Mouse (Mus musculus): ENCODE data around the gene Col4a1.

The Col4a1 gene

GRCm38 (mm10) chr8:11298531-11299316, 13.9 kb downstream of the Col4a1 start:
- DNase-seq: peak; percentile 73

GRCm38 (mm10) chr8:11297141-11297838, 15.3 kb downstream of the Col4a1 start:
- peak; percentile 67 for DNase-seq

- DNase-seq: no peak
These were observed 16.2 kb downstream of the Col4a1 start for GRCm38 (mm10) chr8:11296282-11296943.

GRCm38 (mm10) chr8:11292611-11293010, 20.0 kb downstream of the Col4a1 start:
- DNase-seq: no peak

- DNase-seq: no peak
These were observed 22.1 kb downstream of the Col4a1 start for GRCm38 (mm10) chr8:11290533-11290932.

DNA sequence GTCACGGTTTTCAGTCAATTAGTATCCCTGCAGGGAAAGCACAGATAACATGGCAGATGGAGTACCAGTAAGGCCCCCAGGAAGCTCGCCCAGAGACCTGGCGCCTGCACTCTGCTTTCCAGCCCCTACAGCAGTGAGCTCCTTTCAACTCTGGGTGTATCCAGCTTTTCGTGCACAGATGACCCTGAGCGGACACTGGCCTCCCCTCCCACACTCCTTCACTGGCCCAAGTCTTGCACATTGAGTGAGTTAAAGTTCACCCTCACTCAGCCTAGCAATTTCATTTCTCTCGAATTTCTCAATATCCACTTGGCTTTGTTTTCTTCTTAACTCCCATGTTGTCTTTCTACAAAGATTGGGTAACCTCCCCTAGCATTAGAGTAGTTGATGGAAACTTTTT, 24.3 kb downstream of the Col4a1 start:
- no peak for DNase-seq

- DNase-seq: no peak
These were observed 25.5 kb downstream of the Col4a1 start for GRCm38 (mm10) chr8:11287139-11287538.

- peak; percentile 35 for DNase-seq
These were observed 27.2 kb downstream of the Col4a1 start for GRCm38 (mm10) chr8:11285437-11285836.

- peak; percentile 58 for DNase-seq
These were observed 29.4 kb downstream of the Col4a1 start for GRCm38 (mm10) chr8:11283217-11283616.

GRCm38 (mm10) chr8:11282696-11283095, 29.9 kb downstream of the Col4a1 start:
- DNase-seq: no peak

GRCm38 (mm10) chr8:11282139-11282538, 30.5 kb downstream of the Col4a1 start:
- no peak for DNase-seq

DNA sequence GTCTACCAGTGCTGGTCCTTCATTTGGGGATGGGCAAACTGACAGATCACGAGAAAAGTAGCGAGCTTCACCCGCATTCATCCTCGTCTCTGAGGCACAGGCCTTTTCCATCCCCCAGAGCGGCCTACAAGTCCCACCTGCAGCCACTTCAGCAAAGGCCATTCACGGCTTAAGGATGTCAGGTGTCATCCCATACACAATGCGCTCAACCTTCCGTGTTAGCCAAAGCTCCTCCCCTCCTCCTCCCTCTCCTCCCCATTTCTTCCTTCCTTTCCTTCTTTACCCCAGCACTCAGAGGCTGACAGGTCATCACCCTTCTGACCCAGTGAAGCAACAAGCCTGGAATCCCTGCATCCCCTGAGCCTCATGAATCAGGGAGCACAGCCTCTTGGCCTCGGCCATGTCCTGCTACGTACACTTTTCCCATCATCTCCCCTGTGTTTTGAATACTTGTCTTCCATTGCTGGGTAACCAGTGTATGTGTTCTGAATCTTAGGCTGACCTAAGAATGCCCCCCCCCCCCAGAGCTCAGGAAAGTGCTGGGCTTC, 31.8 kb downstream of the Col4a1 start:
- DNase-seq: no peak

GRCm38 (mm10) chr8:11279296-11279826, 33.3 kb downstream of the Col4a1 start:
- peak; percentile 69 for DNase-seq

DNA sequence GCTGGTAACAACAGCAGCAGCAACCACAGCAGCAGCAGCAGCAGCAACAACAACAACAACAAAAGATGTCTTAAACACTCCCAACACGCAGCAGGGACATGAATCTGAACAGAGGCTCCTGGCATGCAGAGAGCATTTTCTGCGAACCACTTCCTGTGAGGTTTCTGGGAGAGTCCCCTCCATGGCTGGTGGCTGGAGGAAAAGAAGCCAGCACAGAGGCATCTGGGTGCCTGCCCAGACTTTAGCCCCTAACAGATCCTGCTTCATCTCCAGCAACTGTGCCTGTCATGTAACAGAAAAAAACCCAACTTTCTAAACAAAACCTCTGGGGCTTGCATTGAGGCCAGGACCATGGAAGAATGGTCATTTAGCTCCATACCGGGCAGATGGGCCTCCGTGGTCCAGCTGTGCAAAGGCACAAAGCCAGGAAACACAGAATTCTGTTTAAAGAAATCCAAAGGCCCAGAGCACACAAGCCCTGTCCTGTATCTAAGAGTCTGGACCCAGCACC, 34.5 kb downstream of the Col4a1 start:
- DNase-seq: peak; percentile 87

DNA sequence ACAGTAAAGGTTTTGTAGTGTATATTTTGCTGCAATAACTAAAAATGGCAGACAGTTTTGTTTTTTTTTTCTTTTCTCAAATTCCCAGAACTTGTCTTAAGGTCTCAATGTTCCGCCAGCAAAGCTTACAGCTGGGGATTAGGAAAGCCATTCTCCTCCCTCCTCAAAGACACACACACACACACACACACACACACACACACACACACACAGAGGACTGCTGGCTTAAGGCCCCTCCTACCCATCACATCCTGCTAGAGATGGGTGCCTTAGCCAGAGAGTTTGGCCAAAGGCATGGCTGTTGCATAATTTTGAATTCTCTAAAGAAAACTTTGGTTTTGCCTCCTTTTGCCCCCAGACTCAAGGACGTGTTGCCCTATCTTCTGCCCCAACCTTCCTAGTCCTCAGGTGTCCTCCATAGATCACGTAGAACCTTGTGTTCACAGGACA, 35.0 kb downstream of the Col4a1 start:
- DNase-seq: peak; percentile 82

DNA sequence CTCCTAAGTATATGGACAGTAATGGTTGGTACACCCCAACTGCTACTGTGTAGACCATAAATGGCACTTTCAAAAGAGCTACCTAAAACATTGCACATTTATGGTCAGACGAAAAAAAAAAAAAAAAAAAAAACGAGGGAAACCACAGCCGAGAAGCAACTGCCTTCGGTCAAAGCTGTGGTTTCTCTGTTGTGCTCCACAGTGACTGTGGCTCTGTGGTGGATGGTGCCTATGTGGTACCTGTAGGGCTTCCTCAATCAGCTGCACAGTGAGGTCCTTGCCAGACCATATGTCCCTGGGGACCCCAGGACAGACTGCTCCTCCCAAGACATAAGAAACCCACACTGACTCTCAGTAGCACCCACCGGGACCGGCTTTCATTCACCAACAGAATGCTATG, 36.3 kb downstream of the Col4a1 start:
- DNase-seq: no peak

- no peak for DNase-seq
These were observed 38.2 kb downstream of the Col4a1 start for GRCm38 (mm10) chr8:11274415-11274814.

DNA sequence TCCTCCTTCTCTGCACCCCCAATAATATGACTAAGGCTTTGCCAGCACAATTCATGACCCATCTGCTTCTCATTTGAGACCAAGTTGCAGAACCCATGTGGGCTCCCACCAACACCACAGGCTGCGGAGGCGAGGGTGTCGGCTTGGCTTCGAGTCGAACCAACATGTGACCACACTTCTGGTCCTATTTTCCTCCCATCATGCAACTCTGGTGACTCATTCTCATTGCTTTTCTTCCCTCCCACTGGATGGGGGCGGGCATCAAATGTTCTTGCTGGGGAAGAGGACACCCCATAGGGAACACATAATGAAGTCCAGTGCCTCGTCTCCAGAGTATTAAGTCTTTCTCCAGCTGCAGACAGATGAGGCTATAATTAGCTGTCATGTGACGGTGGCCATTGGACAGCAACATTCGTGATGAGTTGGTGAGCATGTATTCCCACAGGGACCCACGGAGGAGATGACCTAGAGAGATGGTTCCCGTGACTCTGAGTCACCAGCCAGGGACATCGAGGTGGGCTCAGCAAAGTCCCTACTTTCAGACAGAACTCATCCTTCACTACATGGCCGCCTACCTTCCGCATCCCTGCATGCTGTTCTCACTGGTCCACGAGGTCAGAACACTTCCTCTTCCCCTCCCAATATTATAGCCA, 39.0 kb downstream of the Col4a1 start:
- DNase-seq: peak; percentile 84

GRCm38 (mm10) chr8:11272205-11272604, 40.4 kb downstream of the Col4a1 start:
- DNase-seq: peak; percentile 41

DNA sequence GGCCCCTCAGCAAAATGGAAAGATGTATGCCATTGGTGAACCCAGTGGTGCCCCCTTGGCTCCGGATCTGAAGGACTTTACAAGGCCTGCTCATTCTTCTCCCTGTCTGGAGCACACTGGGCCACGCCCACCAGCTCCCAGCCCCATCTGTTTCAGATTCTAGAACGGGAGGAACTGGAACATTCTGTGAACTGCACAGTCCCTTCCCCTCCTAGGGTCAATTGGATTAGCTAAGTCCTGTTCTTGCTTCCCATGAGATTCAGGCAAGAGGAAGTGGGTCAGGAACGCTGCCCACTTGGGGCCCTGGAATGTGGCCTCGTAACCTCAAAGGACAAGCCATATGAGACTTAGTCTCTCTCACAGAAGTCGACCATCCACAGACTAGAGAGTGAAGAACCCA, 41.8 kb downstream of the Col4a1 start:
- DNase-seq: peak; percentile 81

GRCm38 (mm10) chr8:11268753-11269152, 43.9 kb downstream of the Col4a1 start:
- no peak for DNase-seq

DNA sequence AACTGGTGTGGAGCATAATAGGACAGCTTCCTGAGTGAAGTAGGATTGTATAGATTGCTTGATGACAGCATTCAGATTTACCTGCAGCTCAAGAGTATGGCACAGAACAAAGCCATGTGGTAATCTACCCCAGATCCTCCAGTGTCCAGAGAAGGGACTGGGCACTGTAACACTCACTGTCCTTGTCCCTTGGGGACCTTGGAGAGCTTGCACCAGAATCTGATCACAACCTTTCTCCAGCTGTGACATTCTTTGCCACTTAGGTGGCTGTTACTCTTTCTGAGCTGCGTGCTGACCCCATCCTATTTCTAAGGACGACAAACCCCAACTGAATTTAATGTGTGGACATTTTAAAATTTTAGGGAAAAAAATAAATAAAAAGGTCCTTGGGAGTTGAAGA, 46.2 kb downstream of the Col4a1 start:
- no peak for DNase-seq

All from lung, postnatal 10 days (tissue).